Mouse (Mus musculus): ENCODE data around the gene Crim1.

GRCm38 (mm10) chr17:78405336-78405735 is 205.3 kb downstream of the Crim1 start:
- no peak for TF ChIP-seq ELF1 (IDR thresholded peaks at IDR 0.05; ENCODE audit: low read depth, low read length)
- TF ChIP-seq E2F4 (IDR thresholded peaks at IDR 0.05; ENCODE audit: insufficient replicate concordance, low read depth, low read length) = no peak
- TF ChIP-seq CHD2 (IDR thresholded peaks at IDR 0.05; ENCODE audit: low read length) = no peak
- TF ChIP-seq CTCF (conservative IDR thresholded peaks at IDR 0.05 in 1 of 2, IDR thresholded peaks at IDR 0.05 in 1 of 2; ENCODE audit: low read depth in 2 of 2, low read length in 2 of 2) = no peak
- TF ChIP-seq ZNF384 (IDR thresholded peaks at IDR 0.05; ENCODE audit: low read depth, low read length) = no peak
- TF ChIP-seq HCFC1 (IDR thresholded peaks at IDR 0.05; ENCODE audit: low read depth, low read length) = no peak
- TF ChIP-seq POLR2A (IDR thresholded peaks at IDR 0.05; ENCODE audit: low read depth, low read length) = no peak
- TF ChIP-seq ZMIZ1 (IDR thresholded peaks at IDR 0.05; ENCODE audit: low read depth, low read length) = no peak

Data from CH12.LX (cell line).